Mouse (Mus musculus): ENCODE results near the gene Gm5142.

DNA sequence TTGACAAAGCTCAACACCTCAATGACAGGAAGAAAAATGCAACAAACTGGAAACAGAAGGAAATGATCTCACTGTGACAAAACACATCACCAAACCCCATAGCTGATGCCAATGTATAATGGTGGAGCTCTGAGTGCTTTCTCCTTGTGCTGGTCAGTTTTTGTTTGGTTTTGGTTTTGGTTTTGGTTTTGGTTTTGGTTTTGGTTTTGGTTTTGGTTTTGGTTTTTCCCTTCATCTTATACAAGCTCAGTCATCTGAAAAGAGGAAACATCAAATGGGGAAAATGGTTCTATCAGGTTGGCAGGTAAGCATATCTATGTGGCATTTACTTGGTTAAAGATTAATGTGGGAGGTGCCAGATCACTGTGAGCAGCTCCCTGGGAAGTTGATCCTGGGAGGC, 7.0 kb upstream of the Gm5142 start:
- TF ChIP-seq CTCF (IDR thresholded peaks at IDR 0.05; ENCODE audit: extremely low read depth, insufficient read length, insufficient replicate concordance, low read depth, low read length) (no peak), POLR2A (IDR thresholded peaks at IDR 0.05; ENCODE audit: low read depth, low read length) (no peak)
